Mouse (Mus musculus): ENCODE results near the gene Nt5c.
"Not testable (repeated sequence)": the region's sequence is repeated elsewhere in the genome, so short reads cannot be mapped to it uniquely, and the experiment has no call there.

Nt5c gene

DNA sequence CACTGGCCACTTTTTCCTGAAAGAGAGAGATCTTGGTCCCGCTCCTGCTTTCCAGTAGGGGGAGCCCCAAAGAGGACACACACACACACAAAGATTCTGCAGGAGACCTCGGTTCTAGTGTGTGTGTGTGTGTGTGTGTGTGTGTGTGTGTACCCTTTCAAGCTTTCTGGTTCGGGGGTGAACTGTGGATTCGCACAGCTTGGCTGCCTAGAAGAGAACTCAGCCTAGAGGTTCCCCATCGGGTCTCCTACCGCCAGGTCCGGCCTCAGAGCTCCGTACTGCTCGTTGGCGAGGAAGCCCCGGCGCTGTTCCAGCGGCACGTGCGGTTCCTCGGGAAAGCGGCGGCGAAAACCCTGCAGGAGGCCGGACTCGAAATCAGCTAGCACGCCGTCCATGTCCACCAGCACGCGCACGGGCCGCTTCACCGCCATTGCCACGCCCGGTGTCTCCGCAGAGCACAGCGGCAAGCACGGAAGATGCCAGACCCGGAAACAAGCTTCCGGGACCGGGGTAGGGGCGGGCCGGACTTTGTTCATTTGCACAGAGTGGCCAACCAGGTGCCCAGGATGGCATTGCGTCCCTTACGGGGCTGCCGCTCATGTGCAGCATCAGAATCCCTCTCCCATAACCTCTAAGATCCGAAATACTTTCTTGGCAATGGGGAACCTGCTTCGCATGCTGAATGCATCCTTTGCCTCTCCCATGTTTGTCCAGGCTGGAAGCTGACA lies at the start of gene Nt5c:
Gene Nt5c (minus strand): TSS at position 507 of the 728 bp plus-strand sequence.
- peak; percentile 86 for DNase-seq

DNA sequence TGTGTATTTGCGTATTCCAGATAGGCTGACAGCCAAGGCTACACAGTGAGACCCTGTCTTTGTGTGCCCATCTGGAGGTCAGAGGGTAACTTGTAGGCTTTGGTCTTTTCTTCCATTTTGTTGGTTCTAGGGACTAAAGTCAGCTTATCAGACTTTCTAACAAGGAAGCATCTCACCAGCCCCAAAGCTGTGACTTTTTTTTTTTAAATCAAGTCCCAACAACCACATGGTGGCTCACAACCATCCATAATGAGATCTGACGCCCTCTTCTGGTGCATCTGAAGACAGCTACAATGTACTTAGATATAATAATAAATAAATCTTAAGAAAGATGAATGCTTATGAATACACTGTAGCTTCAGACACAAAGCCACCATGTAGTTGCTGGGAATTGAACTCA lies 46.4 kb upstream of the Nt5c start:
- DNase-seq, result no peak

DNA sequence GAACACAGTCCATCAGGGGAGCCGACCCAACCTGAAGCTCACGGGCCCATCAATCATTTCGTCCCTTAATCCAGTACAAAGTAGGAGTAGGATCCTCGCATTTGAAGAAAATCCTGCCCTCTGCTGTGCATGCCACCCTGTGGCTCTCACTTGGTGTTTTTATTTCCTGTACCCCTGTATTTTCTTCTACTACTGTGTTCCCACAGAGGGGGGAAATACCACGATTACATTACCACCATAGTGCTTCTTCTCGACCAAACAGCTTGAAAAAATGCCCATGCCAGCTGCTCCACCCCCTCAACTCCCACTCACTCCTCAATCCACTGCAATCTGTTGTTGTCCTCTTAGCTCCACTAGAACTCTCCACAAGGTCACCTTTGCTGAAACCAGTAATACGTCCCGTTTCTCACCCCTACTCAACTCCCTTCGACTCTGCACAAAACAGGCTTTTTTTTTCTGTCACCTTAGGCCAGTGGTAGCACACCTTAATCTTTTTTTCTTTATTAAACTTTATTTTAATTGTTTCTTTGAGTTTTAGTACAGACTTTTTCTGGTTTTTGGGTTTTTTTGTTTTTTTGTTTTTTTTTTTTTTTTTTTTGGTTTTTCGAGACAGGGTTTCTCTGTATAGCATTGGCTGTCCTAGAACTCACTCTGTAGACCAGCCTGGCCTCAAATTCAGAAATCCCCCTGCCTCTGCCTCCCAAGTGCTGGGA lies 45.4 kb upstream of the Nt5c start:
- peak; percentile 48 for DNase-seq

DNA sequence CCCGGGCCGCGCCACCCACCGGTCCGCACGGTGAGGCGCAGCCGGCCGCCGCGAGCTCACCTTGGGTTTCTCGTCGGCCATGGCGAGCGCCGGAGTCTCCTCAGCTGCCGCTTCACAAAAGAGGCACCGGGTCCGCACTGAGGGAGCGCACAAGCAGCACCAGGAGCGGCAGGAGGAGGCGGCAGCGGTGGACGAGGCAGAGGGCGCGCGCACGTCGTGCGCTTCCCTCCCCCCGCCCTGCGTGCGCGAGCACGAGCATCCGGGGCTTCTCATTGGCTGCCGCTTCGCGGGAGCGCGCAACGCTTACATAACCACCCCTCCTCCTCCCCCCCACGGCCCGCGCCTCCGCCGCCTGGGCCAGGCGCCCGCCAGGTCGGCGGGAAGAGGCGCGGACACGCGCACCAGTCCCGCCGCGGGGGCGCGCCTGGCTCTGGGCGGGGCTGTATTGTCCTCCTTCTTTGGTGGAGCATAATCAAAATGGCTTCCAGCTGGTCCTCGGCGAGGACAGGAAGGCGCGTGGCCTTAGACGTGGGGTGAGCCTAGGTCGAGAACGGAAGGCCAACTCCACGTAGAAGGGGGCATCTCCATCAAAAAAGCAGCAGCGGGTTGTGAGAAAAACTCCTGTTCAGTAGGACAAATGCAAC lies 44.5 kb upstream of the Nt5c start, which contains the start of gene Sumo2:
Gene Sumo2 (minus strand): TSS at position 239 of the 644 bp plus-strand sequence.
- DNase-seq, result peak; percentile 100

DNA sequence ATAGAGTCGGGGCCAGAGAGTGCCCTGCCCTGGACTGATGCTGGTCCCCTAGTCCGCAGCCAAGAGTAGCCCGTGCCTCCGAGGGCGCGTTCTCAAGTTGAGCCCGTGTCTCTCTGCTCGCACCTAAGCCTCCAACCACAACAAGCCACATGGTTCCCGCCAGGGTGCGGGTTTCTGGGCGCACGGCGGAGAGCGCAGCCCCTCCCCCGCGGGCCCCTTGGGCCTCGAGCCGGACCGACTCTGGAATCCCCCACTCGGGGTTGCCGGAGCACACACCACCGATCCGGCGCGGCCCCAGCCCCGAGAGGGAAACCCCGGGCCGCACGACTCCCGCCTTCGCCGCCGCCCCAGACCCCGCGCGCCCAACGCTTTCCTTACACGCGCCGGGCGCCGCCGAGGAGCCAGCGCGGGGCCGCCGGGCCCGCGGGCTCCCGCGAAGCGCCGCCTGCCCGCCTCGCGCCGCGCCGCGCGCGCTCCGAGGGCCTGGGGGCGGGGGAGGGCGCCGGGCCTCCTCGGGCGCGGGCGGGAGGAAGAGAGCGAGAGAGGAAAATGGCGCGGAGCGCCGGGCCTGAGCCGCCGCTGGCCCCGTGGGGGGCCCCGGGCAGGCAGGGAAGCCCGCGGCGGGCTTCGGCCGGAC lies 43.9 kb upstream of the Nt5c start:
- DNase-seq, result peak; percentile 84

DNA sequence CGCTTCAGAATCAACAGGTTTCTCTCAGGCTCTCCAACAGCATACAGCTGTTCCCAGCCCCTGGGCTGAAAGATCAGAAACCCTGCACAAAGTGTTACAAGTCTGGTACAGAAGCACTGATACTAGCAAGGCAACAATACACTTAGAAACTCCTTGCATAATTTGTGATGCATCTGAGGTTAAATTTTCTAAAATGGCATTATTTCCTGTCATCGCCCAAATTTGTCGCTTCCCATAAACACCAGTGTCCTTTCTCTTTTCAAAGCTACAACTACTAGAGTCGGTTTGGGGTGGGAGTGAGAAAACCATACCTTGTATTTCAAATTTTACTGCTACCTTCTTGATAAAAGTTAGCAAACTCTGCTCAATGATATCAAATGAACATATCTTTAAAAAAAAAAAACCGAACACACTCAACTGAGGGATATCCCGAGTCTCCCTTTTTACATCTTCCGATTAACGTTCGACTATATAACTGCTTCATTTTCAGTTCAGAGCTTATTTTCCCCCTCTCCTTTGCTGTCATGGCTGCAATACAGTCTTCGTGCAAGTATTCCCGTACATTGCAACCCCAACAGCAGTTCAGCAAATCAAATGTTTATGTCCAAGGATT lies 43.2 kb upstream of the Nt5c start:
- peak; percentile 36 for DNase-seq

DNA sequence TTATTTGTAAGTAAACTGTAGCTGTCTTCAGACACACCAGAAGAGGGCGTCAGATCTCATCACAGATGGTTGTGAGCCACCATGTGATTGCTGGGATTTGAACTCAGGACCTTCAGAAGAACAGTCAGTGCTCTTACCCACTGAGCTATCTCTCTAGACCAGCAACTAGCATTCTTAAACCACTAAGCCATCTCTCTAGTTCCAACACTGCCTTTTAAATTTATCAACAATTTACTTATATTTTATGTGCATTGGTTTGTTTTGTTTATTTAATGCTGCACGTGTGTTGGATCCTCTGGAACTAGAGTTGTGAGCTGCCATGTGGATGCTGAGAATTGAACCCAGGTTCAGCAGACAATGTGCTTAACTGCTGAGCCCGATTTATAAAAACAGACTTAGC lies 34.8 kb upstream of the Nt5c start:
- DNase-seq, result not testable (repeated sequence)

DNA sequence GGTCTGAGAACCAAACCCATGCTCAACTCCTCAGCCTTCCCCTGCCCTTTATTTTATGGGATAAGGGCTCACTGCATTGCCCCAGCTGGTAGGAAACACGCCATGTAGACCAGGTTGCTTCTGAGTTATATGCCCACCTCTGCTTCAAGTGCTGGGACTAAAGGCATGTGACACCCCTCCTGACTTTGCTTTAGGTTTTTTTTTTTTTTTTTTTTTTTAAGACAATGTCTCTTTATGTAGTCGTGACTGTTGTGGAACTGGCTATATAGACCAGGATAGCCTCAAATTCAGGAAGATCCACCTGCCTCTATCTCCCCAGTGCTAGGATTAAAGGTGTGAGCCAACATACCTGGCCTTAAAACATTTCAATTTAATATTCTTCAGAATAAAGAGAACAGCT lies 31.0 kb upstream of the Nt5c start:
- DNase-seq, result no peak

DNA sequence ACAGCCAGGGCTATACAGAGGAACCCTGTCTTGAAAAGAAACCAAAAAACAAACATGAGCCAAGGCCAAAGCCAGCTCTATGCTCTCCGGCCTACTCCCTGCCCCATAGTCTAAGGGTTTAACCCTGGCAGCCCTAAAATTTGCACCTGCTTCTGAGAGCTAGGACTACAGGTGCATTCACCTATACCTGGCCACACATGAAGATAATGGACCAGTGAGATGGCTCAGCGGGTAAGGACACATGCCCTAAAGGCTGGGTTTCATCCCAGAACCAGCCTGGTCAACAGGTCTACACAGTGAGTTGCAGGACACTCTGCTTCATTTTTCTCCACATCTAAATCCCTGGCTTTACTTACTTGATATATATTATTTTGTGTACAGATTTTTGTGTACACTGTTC lies 30.6 kb upstream of the Nt5c start:
- no peak for DNase-seq

DNA sequence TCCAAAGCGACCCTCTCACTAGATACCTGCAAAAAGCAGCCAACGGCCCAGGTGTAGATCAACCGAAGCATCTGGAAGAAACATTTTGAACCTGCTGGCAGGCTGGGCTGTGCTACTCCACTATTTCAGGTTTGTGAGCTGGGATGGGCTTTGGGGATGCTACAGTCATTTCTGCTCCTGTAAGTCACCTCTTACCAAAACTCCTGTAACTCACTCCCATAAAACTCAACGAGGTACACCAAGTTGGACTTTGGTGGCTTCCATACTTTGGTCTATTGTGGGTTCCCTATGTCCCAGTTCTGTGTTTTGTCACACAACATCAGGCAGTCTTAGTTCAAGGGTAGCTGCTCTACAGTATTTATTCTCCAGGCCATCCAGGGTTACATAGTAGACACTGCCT lies 29.4 kb upstream of the Nt5c start:
- no peak for DNase-seq

DNA sequence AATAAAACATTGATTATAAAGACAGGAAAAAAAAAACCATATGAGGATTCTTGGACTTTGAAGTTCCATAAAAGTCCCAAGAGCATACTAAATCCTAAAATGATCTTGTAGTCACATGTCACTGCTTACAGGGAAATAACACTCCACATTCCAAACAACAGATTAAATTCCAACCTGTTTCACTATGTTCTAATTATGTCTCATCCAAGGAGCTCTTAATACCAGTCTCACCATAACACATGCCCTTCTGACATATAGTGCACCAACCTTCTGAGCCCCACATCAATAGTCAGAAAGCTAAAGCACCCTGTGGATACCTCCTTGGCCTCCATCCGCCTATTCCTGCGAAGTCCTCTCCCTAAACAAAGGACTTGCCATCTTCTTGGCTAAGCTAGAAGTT lies 28.6 kb upstream of the Nt5c start:
- DNase-seq, result no peak

DNA sequence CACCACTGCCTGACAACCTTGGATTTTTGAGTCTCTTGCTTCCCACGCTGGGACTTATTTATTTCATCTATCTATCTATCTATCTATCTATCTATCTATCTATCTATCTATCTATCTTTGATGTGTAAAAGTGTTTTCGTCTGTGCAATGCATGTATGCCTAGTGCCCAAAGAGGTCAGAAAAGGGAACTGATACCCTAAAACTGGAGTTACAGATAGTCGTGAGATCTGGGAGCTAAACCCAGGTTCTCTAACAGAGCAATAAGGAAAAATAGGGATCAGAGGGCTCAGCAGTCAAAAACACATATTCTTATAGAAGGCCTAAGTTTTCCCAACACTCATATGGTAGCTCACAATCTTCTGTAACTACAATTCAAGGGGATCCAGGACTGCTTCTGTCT lies 27.9 kb upstream of the Nt5c start:
- no peak for DNase-seq

DNA sequence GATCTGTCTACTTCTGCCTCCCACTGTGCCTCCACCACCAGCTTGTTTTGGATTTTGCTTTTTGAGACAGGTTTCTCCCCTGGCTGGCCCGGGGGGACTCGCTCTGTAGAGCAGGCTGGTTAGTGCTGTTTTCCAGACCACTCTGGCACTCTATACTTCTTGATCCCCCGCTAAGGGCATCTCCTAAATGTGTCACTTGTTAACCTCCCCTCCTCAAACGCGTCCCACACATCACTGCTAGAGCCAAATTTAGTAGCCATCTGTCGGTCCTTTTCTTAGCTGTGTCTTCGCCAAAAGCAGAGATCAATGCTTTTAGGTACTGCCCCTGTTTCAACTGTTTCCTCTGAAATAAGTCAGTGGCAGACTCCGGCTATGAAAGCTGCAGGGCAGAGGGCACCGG lies 27.0 kb upstream of the Nt5c start:
- DNase-seq, result no peak

DNA sequence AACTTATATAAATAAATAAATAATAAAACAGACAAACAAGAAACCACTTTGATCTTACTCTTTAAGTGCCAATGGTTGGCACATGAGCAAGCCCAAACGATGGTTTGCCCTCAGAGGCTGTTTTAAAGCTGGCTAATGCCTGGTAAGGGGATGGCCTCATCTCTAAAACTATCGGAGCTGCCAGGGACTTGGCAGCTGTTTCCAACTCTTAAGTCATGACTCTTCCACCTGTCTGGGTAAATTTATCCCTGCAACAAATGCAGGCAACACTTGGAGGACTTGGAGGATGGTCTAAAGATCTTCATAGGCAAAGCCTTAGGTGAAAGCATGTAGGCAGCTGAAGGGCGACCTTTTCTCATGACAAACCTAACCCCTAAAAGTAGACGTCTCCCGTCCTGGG lies 25.3 kb upstream of the Nt5c start:
- DNase-seq, result no peak

DNA sequence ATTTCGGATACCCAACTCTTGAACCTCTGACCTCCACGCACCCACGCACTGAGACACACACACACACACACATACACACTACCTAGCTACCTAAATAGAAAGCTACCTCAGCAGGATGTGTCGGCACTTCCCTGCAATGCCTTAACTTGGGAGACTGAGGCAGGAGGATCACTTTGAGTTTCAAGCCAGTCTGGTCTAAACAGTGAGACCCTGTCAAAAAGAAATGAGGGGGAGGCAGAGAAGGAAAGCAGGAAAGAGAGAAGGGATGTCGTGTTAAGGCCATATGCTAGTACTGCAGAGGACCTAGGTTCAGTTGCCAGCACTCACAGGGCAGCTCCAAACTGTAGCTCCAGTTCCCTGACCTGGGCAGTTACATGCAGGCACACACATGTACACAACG lies 23.4 kb upstream of the Nt5c start:
- DNase-seq, result no peak

DNA sequence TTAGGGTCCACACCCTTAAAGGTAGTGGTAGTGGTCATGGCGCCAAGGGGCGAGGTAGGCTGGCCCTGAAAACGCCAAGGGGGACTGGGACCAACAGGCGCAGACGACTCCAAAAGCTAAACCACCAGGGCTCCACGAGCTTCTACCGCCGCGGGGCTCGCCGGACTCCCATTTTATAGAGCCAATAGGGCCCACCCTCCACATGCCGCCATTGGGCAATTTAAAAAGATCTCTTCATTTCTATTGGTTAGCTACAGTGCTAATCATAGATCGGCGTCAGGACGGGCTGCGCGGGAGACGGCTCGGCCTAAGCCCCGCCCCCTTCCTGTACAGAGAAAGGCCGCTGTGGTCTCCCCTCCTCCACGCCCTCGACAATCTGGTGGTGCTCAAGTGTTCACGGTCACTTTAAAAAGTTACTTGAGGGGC lies 22.6 kb upstream of the Nt5c start, which contains the start of gene Jpt1:
Gene Jpt1 (minus strand): TSS at position 150 of the 426 bp plus-strand sequence.
- peak; percentile 97 for DNase-seq

DNA sequence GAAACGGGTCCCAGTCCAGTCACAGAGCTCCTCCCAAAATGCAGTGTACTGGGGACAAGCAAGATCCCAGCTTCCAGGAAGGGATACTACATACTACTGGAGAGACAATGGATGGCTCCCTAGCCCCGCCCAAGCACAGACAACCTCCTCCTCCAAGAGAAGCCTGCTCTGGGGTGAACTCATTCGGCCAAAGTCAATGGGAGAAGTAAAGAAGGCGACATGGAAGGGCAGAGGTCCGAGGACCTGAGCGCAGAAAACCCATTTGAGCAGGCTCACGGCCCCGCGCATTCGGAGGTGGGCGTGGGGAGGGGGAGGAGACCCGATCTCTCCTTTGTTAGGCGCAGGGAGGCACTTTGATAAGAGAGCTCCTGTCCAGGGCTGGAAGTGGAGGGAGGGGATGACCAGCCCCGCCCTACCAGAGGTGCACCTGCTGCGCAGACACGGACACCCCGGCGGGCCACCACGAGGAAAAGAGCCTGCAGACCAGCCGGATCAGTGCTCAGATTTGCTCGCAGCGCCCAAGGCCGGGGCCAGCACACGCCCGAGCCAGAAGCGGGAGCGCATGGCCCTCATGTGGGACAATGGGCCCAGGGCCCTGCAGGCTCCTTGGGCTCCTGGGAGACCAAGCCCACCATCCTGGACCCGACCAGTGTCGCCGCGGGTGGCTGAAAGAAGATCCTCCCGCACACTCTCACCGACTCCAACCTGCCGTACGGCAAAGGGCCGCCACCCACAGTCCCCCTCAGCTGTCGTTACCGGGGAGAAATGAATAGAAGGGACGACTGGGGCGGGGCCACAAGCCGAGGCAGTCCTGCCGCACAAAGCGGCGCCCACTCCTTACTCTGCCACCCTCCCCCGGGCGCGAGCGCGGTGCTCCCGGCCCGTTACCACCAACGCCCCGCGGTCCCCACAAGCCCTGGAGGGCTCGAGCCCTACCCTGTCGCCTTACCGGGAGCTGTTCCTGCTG lies 21.9 kb upstream of the Nt5c start:
- peak; percentile 70 for DNase-seq

DNA sequence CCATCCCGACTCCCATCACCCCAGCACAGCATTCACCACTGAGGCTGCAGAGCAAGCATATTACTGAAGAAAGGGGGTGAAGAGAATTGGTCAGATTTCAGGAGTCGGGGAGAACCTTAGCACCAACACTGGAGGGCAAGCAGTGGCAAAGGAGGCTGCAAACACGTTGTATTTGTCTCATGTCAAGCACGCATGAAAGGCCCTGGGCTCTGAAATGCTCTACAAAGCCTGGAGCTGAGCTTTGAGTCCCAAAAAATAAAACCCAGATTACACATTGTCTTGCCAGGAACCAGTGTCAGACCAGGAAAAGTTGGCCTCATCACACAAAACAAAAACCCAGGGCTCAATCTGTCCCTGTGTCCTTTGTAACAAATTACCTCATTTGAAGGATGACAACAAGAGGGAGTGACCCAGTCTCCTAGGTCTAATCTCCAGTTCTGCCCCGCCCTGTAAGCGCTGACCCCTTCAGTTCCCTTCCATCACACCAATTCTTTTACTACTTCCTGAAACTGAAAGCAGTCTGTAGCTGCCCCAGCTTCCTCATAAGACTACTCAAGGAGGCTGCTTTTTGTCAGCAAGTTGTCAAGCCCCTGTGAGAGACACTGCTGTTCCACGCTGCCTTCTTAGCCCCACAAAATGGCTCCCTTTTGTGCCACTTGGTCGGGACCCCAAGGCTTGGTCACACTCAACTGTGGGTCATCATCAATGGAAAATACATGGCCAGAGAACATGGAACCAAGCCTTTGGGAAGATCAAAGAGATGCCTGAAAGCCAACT lies 20.9 kb upstream of the Nt5c start:
- peak; percentile 52 for DNase-seq

DNA sequence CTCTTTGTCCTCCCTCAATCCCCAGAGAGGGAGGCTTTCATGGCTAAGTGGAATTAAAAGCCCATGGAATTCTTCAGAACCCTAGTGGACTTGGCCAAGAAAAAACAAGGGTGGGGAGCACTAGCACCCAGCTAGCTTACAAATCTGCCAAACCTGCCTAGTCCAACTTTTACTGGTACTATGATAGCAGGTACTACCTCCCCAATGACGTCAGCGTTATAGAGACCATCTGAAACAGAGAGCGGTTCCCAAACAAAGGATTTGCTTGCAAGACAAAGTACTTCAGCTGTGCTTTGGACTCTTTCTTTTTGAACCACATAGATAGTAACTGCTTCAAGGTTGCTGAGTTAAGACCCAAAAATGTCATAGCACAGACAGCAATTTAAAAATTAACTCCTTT lies 20.3 kb upstream of the Nt5c start:
- no peak for DNase-seq

DNA sequence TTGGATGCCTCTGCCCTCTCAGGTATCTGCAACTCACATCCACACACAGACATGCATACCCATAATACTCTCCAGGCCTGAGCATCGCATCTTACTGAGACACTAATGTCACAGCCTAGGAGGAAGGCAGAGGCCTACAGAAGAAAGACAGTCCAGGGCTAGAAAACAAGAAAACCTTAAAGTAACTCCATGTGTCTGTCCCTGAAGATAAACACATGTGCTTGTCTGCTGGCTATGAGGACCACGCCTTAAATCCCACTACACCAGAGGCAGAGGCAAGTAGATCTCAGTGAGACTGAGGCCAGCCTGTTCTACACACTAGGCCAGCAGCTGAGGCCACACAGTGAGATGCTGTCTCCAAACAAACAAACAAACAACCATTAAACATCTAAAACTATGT lies 19.5 kb upstream of the Nt5c start:
- DNase-seq, result no peak

DNA sequence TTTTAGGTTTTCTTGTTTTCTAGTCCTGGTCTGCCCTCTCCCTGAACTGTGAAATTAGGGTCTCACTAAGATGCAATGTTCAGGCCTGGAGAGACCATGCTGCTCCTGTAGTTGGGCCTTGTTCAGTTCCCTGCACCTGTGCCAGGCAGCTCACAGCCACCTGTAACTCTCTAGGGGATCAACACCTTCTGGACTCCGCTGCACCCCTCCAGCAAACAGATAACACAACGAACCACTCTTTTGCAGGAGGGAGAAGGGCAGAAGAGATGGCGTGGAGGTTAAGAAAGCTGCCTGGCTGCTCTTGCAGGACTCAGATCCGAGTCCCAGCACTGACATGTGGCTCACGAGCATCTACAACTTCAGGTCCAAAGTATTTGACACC lies 18.8 kb upstream of the Nt5c start:
- peak; percentile 18 for DNase-seq

All from thymus, postnatal 4 days (tissue).